Mouse (Mus musculus) cortical plate, adult 2 months (tissue): ENCODE data around the gene Meis2.

Source experiments
- CTCF ChIP-seq: fragments of 200-500 bp; IDR thresholded peaks from 2 replicates; pipeline ENCODE4 v1.5.1; 2011; ENCODE audit warnings: mild to moderate bottlenecking, control low read depth, low read length; ENCODE audit not compliant: insufficient read depth; ENCODE audit errors: extremely low read depth
- POLR2A ChIP-seq: fragments of 200-500 bp; IDR thresholded peaks from 2 replicates; pipeline ENCODE4 v1.6.1; 2011; ENCODE audit warnings: mild to moderate bottlenecking, low read length, control low read depth; ENCODE audit not compliant: insufficient read depth; ENCODE audit errors: extremely low read depth

GRCm38 (mm10) chr2:115914539-115914938, 151.1 kb downstream of the Meis2 start:
- TF ChIP-seq CTCF (no peak), POLR2A (no peak)
